Mouse (Mus musculus) hindbrain, embryonic 12.5 days (tissue): ENCODE data around the gene Rabl6. TPM values are rescaled to one million over a fixed set of nuclear protein-coding genes. Genes with fewer than 3 reads are reported as not detected.

Experiments
- polyA plus RNA-seq: library from polyadenylated mRNA; unstranded; fragments of >200 nt; fragmentation: Nextera tagmentation; extraction: Ambion mirVana; gene quantifications from 2 replicates; pipeline ENCODE4 v1.2.1, GENCODE M21; 2016

Gene Rabl6
- polyA plus RNA-seq, 1 experiment from 2014 or later: 72.3 TPM

Other genes starting within 250 kb of the Rabl6 start
- 5.7 and 7.9 TPM in 2 replicates for gene Uap1l1, start 242.8 kb downstream of the Rabl6 start, polyA plus RNA-seq
- gene Sapcd2, start 236.2 kb downstream of the Rabl6 start, polyA plus RNA-seq: 31.9 and 41.4 TPM in 2 replicates
- 0.22 and 0.46 TPM in 2 replicates for gene Entpd2, start 212.6 kb downstream of the Rabl6 start, polyA plus RNA-seq
- 216 and 225 TPM in 2 replicates for gene Npdc1, start 209.2 kb downstream of the Rabl6 start, polyA plus RNA-seq
- 0.53 TPM in 1 of 2 replicates, not detected in the other for gene Fut7, start 185.3 kb downstream of the Rabl6 start, polyA plus RNA-seq
- gene Abca2, start 179.8 kb downstream of the Rabl6 start, polyA plus RNA-seq: 10.1 and 10.6 TPM in 2 replicates
- gene Clic3, start 151.7 kb downstream of the Rabl6 start, polyA plus RNA-seq: 2.3 and 2.4 TPM in 2 replicates
- gene Paxx, start 147.4 kb downstream of the Rabl6 start, polyA plus RNA-seq: 41.6 and 49.4 TPM in 2 replicates
- 2.8 and 3.0 TPM in 2 replicates for gene Ptgds, start 138.5 kb downstream of the Rabl6 start, polyA plus RNA-seq
- not detected in 2 replicates for gene Lcn12, start 114.6 kb downstream of the Rabl6 start, polyA plus RNA-seq
- gene Fbxw5, start 107.8 kb downstream of the Rabl6 start, polyA plus RNA-seq: 106 and 116 TPM in 2 replicates
- 4.8 and 6.0 TPM in 2 replicates for gene C8g, start 106.8 kb downstream of the Rabl6 start, polyA plus RNA-seq
- gene Traf2, start 61.6 kb downstream of the Rabl6 start, polyA plus RNA-seq: 25.7 and 29.6 TPM in 2 replicates
- gene Edf1, start 50.7 kb downstream of the Rabl6 start, polyA plus RNA-seq: 377 TPM in 2 replicates
- 4.7 and 6.7 TPM in 2 replicates for gene Mamdc4, start 33.7 kb downstream of the Rabl6 start, polyA plus RNA-seq
- gene Phpt1, start 33.3 kb downstream of the Rabl6 start, polyA plus RNA-seq: 131 and 162 TPM in 2 replicates
- 2.4 and 3.1 TPM in 2 replicates for gene Ajm1, start 26.8 kb downstream of the Rabl6 start, polyA plus RNA-seq
- gene Ccdc183, start 9.2 kb upstream of the Rabl6 start, polyA plus RNA-seq: 0.25 and 0.32 TPM in 2 replicates
- 21.7 and 23.4 TPM in 2 replicates for gene Tmem141, start 13.5 kb upstream of the Rabl6 start, polyA plus RNA-seq
- gene Fcna, start 19.5 kb upstream of the Rabl6 start, polyA plus RNA-seq: 0.96 and 1.3 TPM in 2 replicates
- not detected in 2 replicates for gene Lcn8, start 44.6 kb upstream of the Rabl6 start, polyA plus RNA-seq
- not detected in 2 replicates for gene Lcn5, start 49.4 kb upstream of the Rabl6 start, polyA plus RNA-seq
- gene Lcn6, start 68.3 kb upstream of the Rabl6 start, polyA plus RNA-seq: not detected in 2 replicates
- not detected in 2 replicates for gene Lcn10, start 74.2 kb upstream of the Rabl6 start, polyA plus RNA-seq
- not detected in 2 replicates for gene Obp2a, start 91.5 kb upstream of the Rabl6 start, polyA plus RNA-seq
- gene Bmyc, start 98.2 kb upstream of the Rabl6 start, polyA plus RNA-seq: 97.8 and 98.7 TPM in 2 replicates
- not detected in 2 replicates for gene Obp2b, start 128.5 kb upstream of the Rabl6 start, polyA plus RNA-seq
- gene Lcn3, start 157.0 kb upstream of the Rabl6 start, polyA plus RNA-seq: not detected in 2 replicates
- gene Lcn11, start 168.5 kb upstream of the Rabl6 start, polyA plus RNA-seq: not detected in 2 replicates
- not detected in 2 replicates for gene Gm13539, start 173.7 kb upstream of the Rabl6 start, polyA plus RNA-seq
- not detected in 2 replicates for gene Glt6d1, start 207.3 kb upstream of the Rabl6 start, polyA plus RNA-seq
- not detected in 2 replicates for gene Lcn9, start 214.6 kb upstream of the Rabl6 start, polyA plus RNA-seq
- not detected in 2 replicates for gene Sohlh1, start 238.7 kb upstream of the Rabl6 start, polyA plus RNA-seq